Mouse (Mus musculus) ES-E14 (cell line): ENCODE data around the gene Uvrag.

Experiments used
- CHD2 ChIP-seq: IDR thresholded peaks from 2 replicates; pipeline ENCODE4 v1.6.1; 2014; ENCODE audit warnings: mild to moderate bottlenecking, low read depth, low read length, inconsistent platforms
- HCFC1 ChIP-seq: IDR thresholded peaks from 2 replicates; pipeline ENCODE4 v1.6.1; 2012; ENCODE audit warnings: low read length, inconsistent platforms, borderline replicate concordance; ENCODE audit not compliant: insufficient read depth
- MAFK ChIP-seq: IDR thresholded peaks from 2 replicates; pipeline ENCODE4 v1.6.1; 2014; ENCODE audit warnings: mild to moderate bottlenecking, low read depth, low read length, inconsistent platforms; ENCODE audit not compliant: insufficient read depth
- ZC3H11A ChIP-seq: IDR thresholded peaks from 2 replicates; pipeline ENCODE4 v1.6.1; 2012; ENCODE audit warnings: low read depth, mild to moderate bottlenecking, inconsistent platforms, low read length, borderline replicate concordance
- ZNF384 ChIP-seq: IDR thresholded peaks from 2 replicates; pipeline ENCODE4 v1.6.1; 2012; ENCODE audit warnings: low read depth, low read length, inconsistent platforms

- TF ChIP-seq MAFK = no peak
- TF ChIP-seq ZC3H11A = no peak
- no peak for TF ChIP-seq ZNF384
- no peak for TF ChIP-seq HCFC1
- no peak for TF ChIP-seq CHD2
Measured at GRCm38 (mm10) chr7:99161961-99162360, 21.0 kb upstream of the Uvrag start.
